Mouse (Mus musculus) heart, adult 2 months (tissue): ENCODE data around the gene Lgals4.

Source experiments
- CTCF ChIP-seq: fragments of 200-600 bp; IDR thresholded peaks from 2 replicates; pipeline ENCODE4 v1.8.1; 2022; ENCODE audit warnings: antibody characterized with exemption, mild to moderate bottlenecking, moderate library complexity
- EP300 ChIP-seq: fragments of 200-500 bp; IDR thresholded peaks from 2 replicates; pipeline ENCODE4 v1.6.1; 2011; ENCODE audit warnings: low read depth, low read length, control low read depth; ENCODE audit not compliant: insufficient read depth
- POLR2A ChIP-seq: fragments of 200-500 bp; IDR thresholded peaks from 2 replicates; pipeline ENCODE4 v1.6.1; 2011; ENCODE audit warnings: mild to moderate bottlenecking, low read depth, low read length, control low read depth; ENCODE audit not compliant: insufficient read depth

GRCm38 (mm10) chr7:28830981-28831380 lies 2.7 kb upstream of the Lgals4 start:
- peak; percentile 73 for TF ChIP-seq EP300
- TF ChIP-seq POLR2A, result no peak
- TF ChIP-seq CTCF, result no peak
